Mouse (Mus musculus) MEL-GATA-1-ER (cell line): ENCODE results near the gene Klc1.
A peak's percentile ranks its signal among the peaks of the same experiment; 100 is the strongest.

ENCODE experiments used
- DNase-seq: peaks from one replicate; pipeline ENCODE4 v3.0.0-alpha.2; 2012; ENCODE audit warnings: low read depth; ENCODE audit errors: extremely low read depth

Klc1 gene

GRCm38 (mm10) chr12:111743419-111743818 lies 15.2 kb upstream of the Klc1 start:
- DNase-seq = no peak

- DNase-seq = no peak
Observed at GRCm38 (mm10) chr12:111743981-111744423, 14.6 kb upstream of the Klc1 start.

GRCm38 (mm10) chr12:111745274-111745673 lies 13.4 kb upstream of the Klc1 start:
- DNase-seq = no peak

GRCm38 (mm10) chr12:111746091-111746490 lies 12.6 kb upstream of the Klc1 start:
- peak; percentile 51 for DNase-seq

GRCm38 (mm10) chr12:111747421-111747820 lies 11.2 kb upstream of the Klc1 start:
- DNase-seq = no peak

- no peak for DNase-seq
Observed at GRCm38 (mm10) chr12:111750739-111751138, 7.9 kb upstream of the Klc1 start.

GRCm38 (mm10) chr12:111752491-111752890 lies 6.2 kb upstream of the Klc1 start:
- DNase-seq = no peak

GRCm38 (mm10) chr12:111753347-111753746 lies 5.3 kb upstream of the Klc1 start:
- no peak for DNase-seq

- no peak for DNase-seq
Observed at GRCm38 (mm10) chr12:111754710-111755109, 3.9 kb upstream of the Klc1 start.

- DNase-seq = no peak
Observed at GRCm38 (mm10) chr12:111755231-111755630, 3.4 kb upstream of the Klc1 start.

- no peak for DNase-seq
Observed at GRCm38 (mm10) chr12:111756082-111756697, 2.5 kb upstream of the Klc1 start.

GRCm38 (mm10) chr12:111756698-111757082 lies 2.0 kb upstream of the Klc1 start:
- no peak for DNase-seq

GRCm38 (mm10) chr12:111757561-111758325 lies 906 bp upstream of the Klc1 start:
- DNase-seq = no peak

- DNase-seq = no peak
Observed at GRCm38 (mm10) chr12:111759176-111760061, 770 bp downstream of the Klc1 start.

GRCm38 (mm10) chr12:111760306-111760908 lies 1.8 kb downstream of the Klc1 start:
- no peak for DNase-seq

GRCm38 (mm10) chr12:111762620-111763280 lies 4.1 kb downstream of the Klc1 start:
- DNase-seq = no peak

- no peak for DNase-seq
Observed at GRCm38 (mm10) chr12:111766313-111767236, 7.9 kb downstream of the Klc1 start.

- DNase-seq = no peak
Observed at GRCm38 (mm10) chr12:111768322-111768928, 9.8 kb downstream of the Klc1 start.

- DNase-seq = peak; percentile 54
Observed at GRCm38 (mm10) chr12:111769306-111769705, 10.7 kb downstream of the Klc1 start.
